16 mouse cellular contexts compared by ENCODE assay signal in genomic region chr7:48760789-48761188, GRCm38 (mm10).
"Had no signal": no experiment of that assay in that cellular context is flagged by ENCODE, and none has a peak within 500 bp of the region (broad histone marks: within the 10 kb centered on the region; RNA-seq: fewer than 3 reads in every experiment).

No protein-coding gene starts in this region.

- H3K4me3 ChIP-seq: lung, embryonic 15.5 days; midbrain, embryonic 10.5 days; midbrain, embryonic 12.5 days; neural tube, embryonic 12.5 days had no signal

- H3K27me3 ChIP-seq: lung, embryonic 15.5 days; neural tube, embryonic 12.5 days had no signal

- H3K4me2 ChIP-seq: lung, embryonic 15.5 days; midbrain, embryonic 12.5 days; neural tube, embryonic 12.5 days had no signal

- ATAC-seq: liver, postnatal 0 days; lung, postnatal 0 days had no signal

- H3K9me3 ChIP-seq: lung, embryonic 15.5 days; midbrain, embryonic 10.5 days; midbrain, embryonic 12.5 days; neural tube, embryonic 12.5 days had no signal

- H3K4me1 ChIP-seq: lung, embryonic 15.5 days; midbrain, embryonic 10.5 days; midbrain, embryonic 12.5 days; neural tube, embryonic 12.5 days had no signal

- H3K36me3 ChIP-seq: lung, embryonic 15.5 days; midbrain, embryonic 10.5 days; midbrain, embryonic 12.5 days; neural tube, embryonic 12.5 days had no signal

- H3K9ac ChIP-seq: liver, postnatal 0 days; lung, embryonic 15.5 days; midbrain, embryonic 12.5 days; neural tube, embryonic 12.5 days had no signal

- H3K27ac ChIP-seq: lung, embryonic 15.5 days; macrophage; midbrain, embryonic 10.5 days; midbrain, embryonic 12.5 days; neural tube, embryonic 12.5 days had no signal

- DNase-seq: liver, postnatal 0 days; lung, adult 2 months; lung, postnatal 14 days; lung, postnatal 36 days; midbrain, embryonic 14.5 days; right cerebral cortex, postnatal 14 days; spleen, adult 18-20 months; thymus, adult 18-20 months; thymus, postnatal 14 days; thymus, postnatal 36 days had no signal
